Mouse (Mus musculus) forelimb bud, embryonic 11.5 days (tissue): ENCODE measurements at regions not wholly inside any gene's neighbourhood (a gene's known extent, or its start where the extent isn't known, plus 50 kb on each side); places are given as distances from the start of the nearest gene placed in this dataset.

Experiments
- DNase-seq: peaks from one replicate; pipeline ENCODE4 v3.0.0-alpha.2; 2012; ENCODE audit warnings: low read depth, low spot score

GRCm38 (mm10) chr3:66430187-66430586 is 133.6 kb upstream of the Veph1 start:
- no peak for DNase-seq

DNA sequence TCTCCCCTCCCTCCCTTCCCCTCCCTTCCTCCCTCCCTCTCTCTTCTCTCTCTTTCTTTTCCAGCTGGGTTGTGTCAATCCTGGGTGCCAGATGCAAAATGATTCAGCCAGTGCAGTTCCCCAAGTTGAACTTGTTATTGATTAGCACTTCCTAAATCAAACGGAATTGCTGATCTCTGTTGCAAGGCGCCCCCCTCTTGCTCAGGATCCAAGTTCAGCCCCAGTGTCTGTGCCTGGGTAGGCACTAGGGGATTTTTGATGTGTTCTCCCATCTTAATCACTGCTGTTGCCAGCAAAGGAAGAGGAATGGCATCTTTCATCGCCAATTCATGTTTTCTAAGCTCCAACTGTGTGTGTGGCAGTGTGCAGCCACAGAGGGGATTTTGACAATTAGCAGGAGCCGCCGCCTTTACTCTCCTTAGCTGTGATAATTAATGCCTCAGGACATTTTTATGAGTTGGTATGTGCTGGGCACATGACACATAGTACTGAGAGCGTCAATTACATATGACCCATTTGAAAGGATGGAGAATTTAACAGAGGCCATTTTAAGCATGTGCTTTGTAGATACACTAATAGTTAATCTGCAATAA is 125.9 kb upstream of the Veph1 start:
- peak; percentile 64 for DNase-seq

DNA sequence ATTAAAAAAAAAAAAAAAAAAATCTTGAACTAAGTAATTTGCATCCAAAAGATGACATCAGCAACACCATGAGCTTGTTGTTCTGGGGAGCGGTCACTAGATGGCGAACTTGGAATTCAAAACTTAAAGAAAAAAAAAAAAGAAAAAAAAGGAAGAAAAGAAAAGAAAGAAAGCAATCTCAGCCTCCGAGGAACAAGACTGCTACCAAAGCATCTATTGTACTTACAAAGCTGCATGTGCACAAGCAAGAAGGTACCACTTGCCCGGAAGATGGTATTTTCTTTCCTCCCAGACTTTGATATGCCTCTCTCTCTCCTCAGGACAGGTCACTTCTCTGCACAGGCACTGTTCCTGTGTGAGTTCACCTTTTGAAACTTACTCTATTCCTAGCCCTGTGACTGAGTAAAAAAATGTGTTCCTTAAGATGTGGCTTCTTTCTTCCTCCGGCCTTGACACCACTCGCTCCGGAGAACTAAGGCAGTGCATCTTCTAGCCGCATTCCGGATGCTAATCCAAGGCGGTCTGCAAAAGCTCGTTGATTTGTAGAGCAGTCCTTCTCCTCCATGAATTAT is 114.2 kb upstream of the Veph1 start:
- peak; percentile 65 for DNase-seq

GRCm38 (mm10) chr3:66408791-66409190 is 112.2 kb upstream of the Veph1 start:
- DNase-seq = peak; percentile 52

DNA sequence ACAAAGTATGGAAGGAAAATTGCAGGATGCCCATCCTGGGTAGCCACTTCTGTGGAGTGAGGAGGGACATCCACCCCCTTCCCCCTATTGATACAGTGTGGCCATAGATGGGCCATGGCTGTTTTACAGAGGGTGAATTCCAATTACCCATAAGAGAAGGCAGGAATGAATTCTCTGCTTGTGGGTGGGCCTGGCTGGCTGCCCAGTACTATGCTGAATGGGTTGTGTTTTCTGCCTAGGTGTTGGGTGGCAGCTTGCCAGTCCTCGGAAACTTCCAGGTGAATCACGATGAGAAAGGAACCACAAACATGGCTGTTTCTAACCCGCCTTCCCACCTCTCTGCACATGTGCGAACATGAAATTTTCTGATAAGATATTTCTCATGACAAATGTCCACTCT is 109.0 kb upstream of the Veph1 start:
- DNase-seq = no peak

- DNase-seq = no peak
These were observed 107.1 kb upstream of the Veph1 start for GRCm38 (mm10) chr3:66403707-66404106.

GRCm38 (mm10) chr3:66400791-66401568 is 104.3 kb upstream of the Veph1 start:
- DNase-seq = peak; percentile 78

DNA sequence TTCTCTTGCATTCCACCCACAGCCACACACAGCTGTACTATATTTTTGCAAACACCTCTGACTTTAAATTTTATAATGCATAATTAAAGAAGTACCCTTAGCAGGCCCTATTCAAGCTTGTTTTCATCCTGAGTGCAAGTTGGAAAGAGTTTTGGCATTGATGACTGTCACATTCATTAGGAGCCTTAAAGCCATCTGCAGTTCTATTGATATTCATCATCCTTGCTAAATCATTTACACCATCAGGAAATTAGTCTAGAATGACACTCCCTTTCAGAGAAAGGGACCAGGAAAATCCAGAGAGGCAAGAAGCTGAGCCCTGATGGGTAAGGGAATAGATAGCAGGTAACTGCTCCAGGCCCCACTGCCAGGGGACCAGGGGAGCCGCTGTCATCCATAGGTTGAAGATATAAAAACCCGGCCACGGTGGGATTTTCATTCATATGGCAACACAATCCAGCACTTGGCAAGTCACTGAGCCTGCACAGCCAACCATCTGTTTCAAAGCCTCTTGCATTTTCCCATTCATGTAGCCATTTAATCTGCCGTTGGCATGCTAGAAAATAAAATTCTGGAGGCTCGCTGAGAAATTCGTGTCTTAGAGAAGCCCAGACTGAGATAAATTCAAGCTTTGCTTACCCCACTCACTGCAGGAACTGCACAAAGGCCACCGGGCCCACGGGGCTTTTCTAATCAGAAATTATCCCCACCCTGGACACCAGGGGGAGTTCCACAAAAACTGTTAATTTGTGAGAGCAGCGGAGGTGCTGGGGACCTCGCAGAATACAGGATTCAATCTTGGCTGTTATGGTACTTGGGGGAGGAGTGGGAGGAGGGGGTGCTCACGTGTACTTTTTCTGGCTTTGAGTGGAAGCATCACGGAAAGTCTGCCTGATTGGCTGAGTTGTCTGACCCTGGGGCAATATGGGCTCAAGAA is 101.8 kb upstream of the Veph1 start:
- DNase-seq = no peak

DNA sequence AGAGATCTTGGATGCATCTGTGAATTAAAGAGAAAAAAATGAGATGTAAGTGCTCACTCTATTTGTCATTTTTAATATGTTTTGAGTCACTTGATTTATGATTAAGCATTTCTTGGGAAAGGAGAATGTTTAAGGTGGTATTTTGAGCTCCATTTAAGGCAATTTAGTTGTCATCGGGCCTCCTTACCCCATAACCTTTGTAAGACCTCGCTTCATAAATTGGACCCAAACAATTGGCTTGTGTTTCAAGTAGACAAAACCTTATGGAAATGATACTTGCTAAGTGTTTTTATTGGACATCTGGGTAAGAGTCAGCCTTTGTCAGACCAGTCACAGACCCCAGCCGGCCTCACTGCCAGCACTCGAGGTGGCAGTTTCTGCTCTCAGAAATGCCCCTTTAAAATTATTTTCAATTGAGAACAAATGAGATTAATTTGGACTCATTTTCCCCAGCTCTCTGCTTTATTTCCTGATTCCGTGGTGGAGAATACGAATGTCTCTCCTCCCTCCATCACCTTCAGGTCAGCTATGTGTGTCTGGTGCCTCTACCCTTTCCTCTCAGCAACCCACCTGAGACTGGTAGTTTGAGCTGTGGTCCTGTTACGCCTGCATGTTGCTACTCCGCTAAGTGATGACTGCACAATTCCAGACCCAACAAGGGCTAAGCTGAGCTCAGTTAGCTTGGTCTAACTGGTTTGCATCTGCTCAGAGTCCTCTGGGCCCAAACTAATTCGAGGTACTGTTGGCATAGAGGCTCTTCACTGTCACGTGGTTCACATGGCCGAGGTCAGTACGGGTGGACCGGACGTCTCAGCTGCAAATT is 78.7 kb upstream of the Veph1 start:
- DNase-seq = peak; percentile 78

DNA sequence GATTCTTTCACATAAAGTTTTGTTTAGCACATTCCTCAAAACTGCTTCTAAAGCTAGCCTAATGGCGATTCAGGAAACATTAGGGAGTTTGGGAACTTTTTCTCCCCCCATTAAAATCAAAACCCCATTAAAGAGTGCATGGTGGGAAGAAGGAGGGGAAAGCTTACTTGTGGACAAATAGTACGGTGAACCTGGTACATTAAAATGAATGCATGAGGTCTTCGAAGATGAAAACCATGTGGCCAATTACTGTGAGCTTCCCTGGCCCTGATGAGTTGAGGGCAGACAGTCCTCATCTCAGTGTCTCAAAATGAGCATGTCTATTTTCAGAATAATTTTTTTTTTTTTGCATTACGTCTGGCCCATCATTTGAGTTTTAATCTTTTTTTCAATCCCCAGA is 78.0 kb upstream of the Veph1 start:
- peak; percentile 61 for DNase-seq

GRCm38 (mm10) chr3:66373807-66374575 is 77.4 kb upstream of the Veph1 start:
- DNase-seq = no peak
